Mouse (Mus musculus): ENCODE measurements around the gene Srarp.

The Srarp gene

DNA sequence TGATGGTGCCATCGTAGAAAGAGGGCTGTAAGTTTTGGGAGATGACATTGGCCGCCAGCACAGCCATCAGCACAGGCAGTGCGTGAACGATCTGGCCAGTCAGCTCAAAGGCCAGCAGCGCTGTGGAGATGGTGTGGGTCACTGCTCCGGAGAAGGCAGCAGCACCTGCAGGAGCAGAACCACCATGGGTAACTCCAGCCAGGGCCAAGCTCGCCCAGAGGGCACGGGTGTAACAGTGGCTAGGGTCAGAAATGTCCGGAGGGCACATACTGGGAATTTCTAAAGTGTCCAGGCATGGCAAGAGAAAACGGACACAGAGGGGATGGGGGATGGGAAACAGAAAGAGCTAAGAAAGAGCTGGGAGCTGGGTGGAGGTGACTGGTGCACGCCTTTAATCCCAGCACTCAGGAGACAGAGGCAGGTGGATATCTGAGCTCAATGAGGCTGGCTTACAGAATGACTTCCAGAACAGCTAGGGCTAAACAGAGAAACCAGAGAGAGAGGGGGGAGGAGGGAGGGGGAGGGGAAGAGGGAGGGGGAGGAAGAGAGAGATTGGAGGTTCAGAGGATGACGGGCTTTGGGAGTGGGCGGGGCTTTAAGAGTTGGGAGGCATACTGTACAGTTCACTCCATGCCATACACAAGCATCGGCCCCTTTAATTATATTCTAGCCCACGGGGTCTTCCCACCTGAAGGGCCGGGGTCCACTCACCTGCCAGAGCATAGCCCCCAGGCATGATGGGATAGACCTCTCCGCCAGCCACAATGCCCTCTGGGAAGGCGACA, 46.3 kb downstream of the Srarp start:
- DNase-seq (ENCODE audit: low read depth, low spot score) = no peak

DNA sequence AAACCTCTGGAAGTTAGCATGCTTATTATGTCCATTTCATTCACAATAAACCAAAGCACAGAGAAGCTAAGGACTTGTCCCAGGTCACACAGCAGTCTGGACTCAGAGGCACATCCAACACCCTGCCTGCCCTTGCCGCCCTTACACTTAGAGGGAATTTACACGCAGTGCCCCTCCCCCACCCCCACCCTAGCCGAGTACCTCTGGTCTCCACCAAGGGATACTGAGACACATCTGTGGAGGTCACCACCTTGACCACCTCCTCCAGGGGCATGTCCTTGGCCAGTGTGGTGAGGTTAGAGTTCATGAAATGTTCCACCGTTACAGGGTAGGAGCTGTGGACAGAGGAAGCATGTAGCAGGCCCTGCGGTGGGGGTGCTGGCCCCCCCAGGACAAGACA, 48.0 kb downstream of the Srarp start:
- no peak for DNase-seq (ENCODE audit: low read depth, low spot score)

DNA sequence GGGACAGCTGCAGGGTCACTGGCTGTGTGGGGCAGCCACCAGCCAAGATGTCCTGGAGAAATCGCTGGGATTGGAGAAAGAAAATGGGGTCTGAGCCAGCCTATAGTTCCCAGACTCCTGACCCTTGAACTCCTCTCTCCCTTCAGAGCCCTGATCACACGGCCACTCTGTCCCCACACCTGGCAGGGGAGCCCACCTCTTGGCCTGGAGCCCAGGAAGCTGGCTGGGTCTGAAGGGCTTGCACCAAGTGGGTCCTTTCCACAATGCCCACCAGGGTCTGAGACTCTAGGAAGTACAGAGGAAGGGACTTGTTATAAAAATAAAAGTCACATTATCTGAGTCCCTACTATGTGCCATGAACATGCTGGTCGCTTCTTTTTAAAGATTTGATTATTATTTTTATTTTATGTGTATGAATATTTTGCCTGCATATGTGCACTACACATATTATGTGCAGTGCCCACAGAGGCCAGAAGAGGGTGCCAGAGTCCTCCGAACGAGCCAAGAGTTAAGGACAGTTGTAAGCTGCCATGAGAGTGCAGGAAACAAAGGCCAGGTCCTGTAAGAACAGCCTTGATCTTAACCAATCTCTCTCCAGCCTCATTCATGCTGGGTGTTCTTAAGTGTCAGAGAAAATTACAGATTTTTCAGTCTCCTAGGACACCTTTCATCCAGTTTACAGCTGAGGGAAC, 48.7 kb downstream of the Srarp start:
- DNase-seq (ENCODE audit: low read depth, low spot score) = peak; percentile 83

DNA sequence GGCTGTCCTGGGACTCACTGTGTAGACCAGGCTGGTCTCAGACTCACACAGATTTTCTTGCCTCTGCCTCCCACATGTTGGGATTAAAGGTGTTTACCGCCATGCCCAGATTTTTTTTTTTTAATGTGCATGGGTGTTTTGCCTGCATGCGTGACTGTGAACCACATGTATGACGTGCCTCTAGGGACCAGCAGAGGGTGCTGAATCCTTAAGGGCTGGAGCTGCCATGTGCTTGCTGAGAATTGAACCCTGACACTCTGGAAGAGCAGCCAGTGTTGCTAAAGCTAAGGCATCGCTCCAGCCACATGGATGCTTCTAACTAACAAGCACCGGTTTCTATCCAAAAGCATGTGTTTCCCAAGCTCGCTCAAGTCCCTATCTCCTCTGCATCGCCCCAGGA, 49.8 kb downstream of the Srarp start:
- no peak for DNase-seq (ENCODE audit: low read depth, low spot score)

DNA sequence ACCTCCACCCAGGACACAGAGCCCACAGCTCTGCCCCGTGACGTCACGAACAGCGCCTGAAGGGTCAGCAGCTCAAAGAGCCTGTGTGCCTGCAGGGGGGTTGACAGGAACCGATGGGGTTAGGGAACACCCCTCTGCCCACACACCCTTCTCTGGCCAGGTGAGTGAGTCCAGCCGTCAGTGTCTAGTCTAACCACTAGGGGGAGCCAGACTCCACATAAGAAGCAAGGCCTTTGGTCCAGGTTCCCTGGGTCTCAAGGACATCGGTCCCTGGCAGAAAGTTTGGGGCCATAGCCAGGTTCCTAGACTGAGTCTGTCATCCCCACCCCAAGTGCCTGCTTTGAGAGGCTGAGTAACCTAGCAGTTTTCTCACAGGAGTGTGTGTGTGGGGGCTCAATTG, 50.6 kb downstream of the Srarp start:
- DNase-seq (ENCODE audit: low read depth, low spot score) = peak; percentile 80

Data from mesoderm, embryonic 11.5 days (tissue).